Comparison of ENCODE assay signal across 15 mouse cellular contexts in the genomic region with DNA sequence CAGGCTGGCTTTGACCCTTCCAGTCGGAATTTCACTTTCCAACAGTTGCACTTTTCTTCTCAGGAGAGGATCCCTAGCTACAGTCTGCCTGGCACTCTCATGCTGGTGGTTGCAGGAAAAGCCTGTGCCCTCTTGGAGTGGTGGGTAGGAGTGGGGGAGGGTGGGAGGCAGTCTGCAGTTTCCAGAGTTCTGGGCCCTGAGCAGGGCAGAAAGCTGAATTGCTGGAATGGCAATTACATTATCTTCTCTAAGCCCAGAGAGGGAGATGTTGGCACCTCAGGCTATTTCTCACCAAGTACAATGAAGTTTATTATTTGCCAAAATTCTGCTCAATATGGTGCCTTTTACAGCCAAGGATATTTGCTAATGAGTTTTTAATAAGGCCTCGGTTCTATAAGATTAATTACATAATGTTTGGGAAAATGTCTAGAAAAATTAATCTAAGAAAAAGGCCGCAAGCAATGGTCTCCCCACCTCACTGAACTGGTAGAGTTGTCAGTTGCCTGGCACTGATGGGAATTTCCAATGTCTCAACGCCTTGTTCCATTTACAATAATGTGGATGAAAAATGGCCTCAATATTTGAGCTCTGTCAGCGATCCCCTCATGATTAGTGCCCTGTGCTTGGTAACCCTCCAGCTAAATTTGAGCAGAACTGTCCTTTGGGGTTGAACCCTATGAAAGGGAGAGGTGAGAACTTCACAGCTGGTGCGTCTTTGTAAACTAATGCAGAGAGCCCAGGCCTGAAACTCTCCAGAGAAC. TPM values are rescaled to one million over a fixed set of nuclear protein-coding genes. Genes with fewer than 3 reads are reported as not detected.
A peak's percentile ranks its signal among the peaks of the same experiment; 100 is the strongest.
DNase-seq lines count a peak whose midpoint lies in the region; ATAC-seq and TF ChIP-seq lines count a peak whose summit lies in the region.
"Had no signal": no experiment of that assay in that cellular context is flagged by ENCODE, and none has a peak within 500 bp of the region (broad histone marks: within the 10 kb centered on the region; RNA-seq: fewer than 3 reads in every experiment).

No protein-coding gene starts in this region.

- TF ChIP-seq CTCF in midbrain, postnatal 0 days (IDR thresholded peaks at IDR 0.05), result no peak
- no peak for TF ChIP-seq CTCF in olfactory bulb, adult 2 months (IDR thresholded peaks at IDR 0.05; ENCODE audit: insufficient read depth, low read depth, low read length)

- 73% methylated on average over 6 of the region's 6 CpGs for WGBS in embryonic facial prominence, embryonic 12.5 days
- WGBS in embryonic facial prominence, embryonic 10.5 days, result 77% methylated on average over 6 of the region's 6 CpGs
- 76% methylated on average over 6 of the region's 6 CpGs for WGBS in midbrain, postnatal 0 days
- 82% methylated on average over 6 of the region's 6 CpGs for WGBS in midbrain, embryonic 11.5 days
- WGBS in hindbrain, embryonic 15.5 days, result 48% methylated on average over 6 of the region's 6 CpGs
- 90% methylated on average over 6 of the region's 6 CpGs for WGBS in olfactory bulb, adult 2 months

- H3K36me3 ChIP-seq in embryonic facial prominence, embryonic 12.5 days, result no peaks in the 10 kb centered on the region
- no peaks in the 10 kb centered on the region for H3K36me3 ChIP-seq in embryonic facial prominence, embryonic 10.5 days (replicated peaks)
- H3K36me3 ChIP-seq in midbrain, postnatal 0 days (ENCODE audit: insufficient read depth, low read length), result no peaks in the 10 kb centered on the region
- H3K36me3 ChIP-seq in midbrain, embryonic 11.5 days (ENCODE audit: control insufficient read depth, insufficient read depth, low read length), result no peaks in the 10 kb centered on the region
- H3K36me3 ChIP-seq in hindbrain, embryonic 15.5 days, result no peaks in the 10 kb centered on the region
- H3K36me3 ChIP-seq: heart, embryonic 10.5 days had no signal

- H3K9ac ChIP-seq in embryonic facial prominence, embryonic 12.5 days, result no peak overlapping the region
- no peak overlapping the region for H3K9ac ChIP-seq in midbrain, postnatal 0 days (replicated peaks; ENCODE audit: low read length, poor library complexity, severe bottlenecking)
- no peak overlapping the region for H3K9ac ChIP-seq in midbrain, embryonic 11.5 days (ENCODE audit: low read length)
- H3K9ac ChIP-seq in hindbrain, embryonic 15.5 days, result no peak overlapping the region

- peaks cover 5% of the 10 kb centered on the region; the same call in 1 of the 2 replicates for H3K27me3 ChIP-seq in embryonic facial prominence, embryonic 12.5 days
- peaks cover 15% of the 10 kb centered on the region for H3K27me3 ChIP-seq in embryonic facial prominence, embryonic 10.5 days (replicated peaks; ENCODE audit: low read depth, poor library complexity, severe bottlenecking)
- H3K27me3 ChIP-seq in midbrain, postnatal 0 days (ENCODE audit: insufficient read depth, low read length), result no peaks in the 10 kb centered on the region
- no peaks in the 10 kb centered on the region for H3K27me3 ChIP-seq in midbrain, embryonic 11.5 days (ENCODE audit: control insufficient read depth, insufficient read depth, low read length)
- H3K27me3 ChIP-seq in hindbrain, embryonic 15.5 days, result peaks cover 7% of the 10 kb centered on the region; the same call in 1 of the 2 replicates
- H3K27me3 ChIP-seq: CH12.LX had no signal

- TF ChIP-seq POLR2A in olfactory bulb, adult 2 months (IDR thresholded peaks at IDR 0.05; ENCODE audit: insufficient read depth, low read depth, low read length), result no peak

- H3K4me2 ChIP-seq in embryonic facial prominence, embryonic 12.5 days (replicated peaks), result no peak overlapping the region
- no peak overlapping the region for H3K4me2 ChIP-seq in midbrain, postnatal 0 days (ENCODE audit: low read depth, low read length, poor library complexity, severe bottlenecking)
- H3K4me2 ChIP-seq in midbrain, embryonic 11.5 days, result no peak overlapping the region
- no peak overlapping the region for H3K4me2 ChIP-seq in hindbrain, embryonic 15.5 days

- H3K4me1 ChIP-seq in embryonic facial prominence, embryonic 12.5 days, result 0 out of 2 replicates have a peak, but pooled peaks cover 8% of the 10 kb centered on the region
- H3K4me1 ChIP-seq in embryonic facial prominence, embryonic 10.5 days, result peaks cover 10% of the 10 kb centered on the region
- no peaks in the 10 kb centered on the region for H3K4me1 ChIP-seq in midbrain, postnatal 0 days (ENCODE audit: insufficient read depth, low read length)
- H3K4me1 ChIP-seq in midbrain, embryonic 11.5 days (ENCODE audit: control insufficient read depth, insufficient read depth, low read length), result no peaks in the 10 kb centered on the region
- H3K4me1 ChIP-seq in hindbrain, embryonic 15.5 days (replicated peaks), result peaks cover 32% of the 10 kb centered on the region
- H3K4me1 ChIP-seq in olfactory bulb, adult 2 months (ENCODE audit: control insufficient read depth, insufficient read depth, low read length), result peaks cover 9% of the 10 kb centered on the region

- no peak overlapping the region for H3K4me3 ChIP-seq in embryonic facial prominence, embryonic 12.5 days
- H3K4me3 ChIP-seq in embryonic facial prominence, embryonic 10.5 days, result no peak overlapping the region
- no peak overlapping the region for H3K4me3 ChIP-seq in midbrain, postnatal 0 days (ENCODE audit: low read depth, low read length)
- H3K4me3 ChIP-seq in midbrain, embryonic 11.5 days (ENCODE audit: low read depth, low read length), result no peak overlapping the region
- H3K4me3 ChIP-seq in hindbrain, embryonic 15.5 days, result no peak overlapping the region
- H3K4me3 ChIP-seq in olfactory bulb, adult 2 months (ENCODE audit: insufficient read depth, low read depth, low read length), result no peak overlapping the region
- H3K4me3 ChIP-seq: heart, embryonic 10.5 days had no signal

- no peak for DNase-seq in embryonic facial prominence, embryonic 10.5 days (ENCODE audit: low spot score)
- peak; percentile 21 for DNase-seq in midbrain, postnatal 0 days (ENCODE audit: low spot score)
- DNase-seq in midbrain, embryonic 11.5 days (ENCODE audit: low spot score, missing footprints), result no peak
- DNase-seq in urinary bladder, postnatal 25 days (ENCODE audit: low spot score), result no peak
- no peak for DNase-seq in heart, adult 9 months (ENCODE audit: low spot score in 2 of 2)
- DNase-seq: kidney, adult 8-10 months; lung, postnatal 4 days; midbrain, embryonic 14.5 days had no signal

- H3K9me3 ChIP-seq in embryonic facial prominence, embryonic 12.5 days, result no peaks in the 10 kb centered on the region
- no peaks in the 10 kb centered on the region for H3K9me3 ChIP-seq in embryonic facial prominence, embryonic 10.5 days
- no peaks in the 10 kb centered on the region for H3K9me3 ChIP-seq in midbrain, postnatal 0 days (ENCODE audit: low read length)
- no peaks in the 10 kb centered on the region for H3K9me3 ChIP-seq in midbrain, embryonic 11.5 days (ENCODE audit: control insufficient read depth, low read length)
- H3K9me3 ChIP-seq in hindbrain, embryonic 15.5 days, result no peaks in the 10 kb centered on the region
- H3K9me3 ChIP-seq: heart, embryonic 10.5 days had no signal

- peak overlapping the region; percentile 69 for H3K27ac ChIP-seq in embryonic facial prominence, embryonic 12.5 days
- no peak overlapping the region for H3K27ac ChIP-seq in embryonic facial prominence, embryonic 10.5 days (replicated peaks)
- peak overlapping the region; percentile 43; the same call in 1 of the 2 replicates for H3K27ac ChIP-seq in midbrain, postnatal 0 days (ENCODE audit: low read depth, low read length)
- H3K27ac ChIP-seq in midbrain, embryonic 11.5 days (ENCODE audit: low read depth, low read length), result no peak overlapping the region
- no peak overlapping the region; the same call in 1 of the 2 replicates for H3K27ac ChIP-seq in hindbrain, embryonic 15.5 days (replicated peaks)
- peak overlapping the region; percentile 77; the same call in 1 of the 2 replicates for H3K27ac ChIP-seq in olfactory bulb, adult 2 months (ENCODE audit: insufficient read depth, low read depth, low read length)
- H3K27ac ChIP-seq: heart, embryonic 10.5 days had no signal

- no peak for ATAC-seq in embryonic facial prominence, embryonic 12.5 days (ENCODE audit: insufficient number of reproducible peaks, insufficient read depth, low FRiP score, low TSS enrichment)
- ATAC-seq in midbrain, postnatal 0 days (ENCODE audit: low FRiP score), result 0 out of 2 replicates have a peak, but pooled peaks have one; percentile 8
- ATAC-seq in midbrain, embryonic 11.5 days (ENCODE audit: low FRiP score), result no peak
- ATAC-seq in hindbrain, embryonic 15.5 days (ENCODE audit: low FRiP score, low read depth), result peak; percentile 52
- ATAC-seq: activated CD4-positive, CD25-positive, alpha-beta regulatory T cell, adult 4 months had no signal

RNA-seq across cellular contexts. Expression of a gene that starts 3.0 kb away (rescaled TPM):
- polyA plus RNA-seq in embryonic facial prominence, embryonic 12.5 days (2016; fragmentation: Nextera tagmentation; extraction: Ambion mirVana), result 39.4 and 51.2 TPM in 2 replicates
- polyA plus RNA-seq in embryonic facial prominence, embryonic 10.5 days (2016; fragmentation: Nextera tagmentation; extraction: Ambion mirVana), result 2.4 and 5.5 TPM in 2 replicates
- total RNA-seq in midbrain, postnatal 0 days (2014; rRNA removed), result 2.0 and 3.1 TPM in 2 replicates
- polyA plus RNA-seq in midbrain, postnatal 0 days (2015; fragmentation: Nextera tagmentation; extraction: Ambion mirVana), result 4.0 and 4.3 TPM in 2 replicates
- polyA plus RNA-seq in midbrain, embryonic 11.5 days (2014; fragmentation: Nextera tagmentation; extraction: Ambion mirVana), result 8.0 TPM in 2 replicates
- 4.7 and 5.7 TPM in 2 replicates for polyA plus RNA-seq in hindbrain, embryonic 15.5 days (2015; fragmentation: Nextera tagmentation; extraction: Ambion mirVana)
- not detected in 2 replicates for polyA plus RNA-seq in olfactory bulb, adult 2 months (2012; ENCODE audit: insufficient read depth, insufficient read length, low replicate concordance, missing spikeins)
- total RNA-seq: CH12.LX; common myeloid progenitor, adult 5-6 weeks had no signal
- polyA plus RNA-seq: activated CD4-positive, CD25-positive, alpha-beta regulatory T cell, adult 4 months had no signal

Comparison
In these comparisons a context has a peak if more than half of its experiments do, and no peak if none do; other contexts are left out.
1. ATAC-seq: peak in midbrain, postnatal 0 days (single experiment) and hindbrain, embryonic 15.5 days (single experiment); none in embryonic facial prominence, embryonic 12.5 days (single experiment) and midbrain, embryonic 11.5 days (single experiment).
2. H3K27ac ChIP-seq: peak in embryonic facial prominence, embryonic 12.5 days (single experiment), midbrain, postnatal 0 days (single experiment) and olfactory bulb, adult 2 months (single experiment); none in embryonic facial prominence, embryonic 10.5 days (single experiment), midbrain, embryonic 11.5 days (single experiment) and hindbrain, embryonic 15.5 days (single experiment).